Mouse (Mus musculus): ENCODE data around the gene Cdk6.

GRCm38 (mm10) chr5:3396910-3397575 lies 55.8 kb downstream of the Cdk6 start:
- TF ChIP-seq CTCF (IDR thresholded peaks at IDR 0.05; ENCODE audit: borderline replicate concordance, extremely low read depth, insufficient read depth, insufficient read length) (no peak), POLR2A (IDR thresholded peaks at IDR 0.05; ENCODE audit: borderline replicate concordance, extremely low read depth, insufficient read depth, insufficient read length, poor library complexity, severe bottlenecking) (no peak)
